Mouse (Mus musculus) stomach, postnatal 0 days (tissue): Measurements from ENCODE around the gene Znrf4. TPM values are rescaled to one million over a fixed set of nuclear protein-coding genes. Genes with fewer than 3 reads are reported as not detected.
A peak's percentile ranks its signal among the peaks of the same experiment; 100 is the strongest.

Experiments
- ATAC-seq: fragments of 200-750 bp; cut with Nextera tagmentation; 2 replicates; pipeline ENCODE4 v1.8.0; 2017; ENCODE audit not compliant: low FRiP score, low TSS enrichment
- DNase-seq: peaks from one replicate; pipeline ENCODE4 v3.0.0-alpha.2; 2016; ENCODE audit warnings: low spot score
- H3K27ac ChIP-seq: fragments of 300-500 bp; sonication (generic); replicated peaks from 2 replicates; pipeline ENCODE4 v1.5.1; 2014; ENCODE audit warnings: mild to moderate bottlenecking, control low read depth
- H3K27me3 ChIP-seq: fragments of 300-500 bp; sonication (generic); 2 replicates; pipeline ENCODE4 v1.6.1; 2014; ENCODE audit warnings: low read length; ENCODE audit not compliant: control insufficient read depth, insufficient read depth
- H3K36me3 ChIP-seq: fragments of 300-500 bp; sonication (generic); 2 replicates; pipeline ENCODE4 v1.6.1; 2014; ENCODE audit warnings: low read length, mixed read lengths; ENCODE audit not compliant: control insufficient read depth, insufficient read depth
- H3K4me1 ChIP-seq: fragments of 300-500 bp; sonication (generic); replicated peaks from 2 replicates; pipeline ENCODE4 v1.6.1; 2014; ENCODE audit warnings: antibody characterized with exemption; ENCODE audit not compliant: control insufficient read depth, insufficient read depth
- H3K4me2 ChIP-seq: fragments of 300-500 bp; sonication (generic); replicated peaks from 2 replicates; pipeline ENCODE4 v1.6.1; 2014; ENCODE audit warnings: low read depth, mild to moderate bottlenecking, control low read depth, moderate library complexity
- H3K4me3 ChIP-seq: fragments of 300-500 bp; sonication (generic); 2 replicates; pipeline ENCODE4 v1.5.1; 2014; ENCODE audit warnings: low read depth, low read length, control low read depth
- H3K9ac ChIP-seq: fragments of 300-500 bp; sonication (generic); 2 replicates; pipeline ENCODE4 v1.6.1; 2014; ENCODE audit warnings: mild to moderate bottlenecking, low read length, control low read depth, mixed read lengths
- H3K9me3 ChIP-seq: fragments of 300-500 bp; sonication (generic); 2 replicates; pipeline ENCODE4 v1.6.1; 2016; ENCODE audit warnings: low read length; ENCODE audit not compliant: control insufficient read depth
- CTCF ChIP-seq: IDR thresholded peaks from 2 replicates; pipeline ENCODE4 v1.5.1; 2016; ENCODE audit warnings: antibody characterized with exemption, low read depth, mild to moderate bottlenecking, moderate library complexity
- EP300 ChIP-seq: optimal IDR thresholded peaks from 2 replicates; pipeline ENCODE3; 2016; ENCODE audit warnings: antibody characterized with exemption
- WGBS: fragments of 180-500 bp; shearing (Covaris S2); extraction: QIAGEN DNeasy Blood & Tissue Kit; methylation state at CpG from one replicate; pipeline ENCODE4 v1.1.7; 2014; 5-methylcytosine and 5-hydroxymethylcytosine counted together
- polyA plus RNA-seq: library from polyadenylated mRNA; unstranded; fragments of >200 nt; fragmentation: Nextera tagmentation; extraction: Ambion mirVana; gene quantifications from 2 replicates; pipeline ENCODE4 v1.2.1, GENCODE M21; 2015

The Znrf4 gene
- polyA plus RNA-seq, 1 experiment from 2014 or later: not detected

GRCm38 (mm10) chr17:56479358-56479757 is 32.9 kb downstream of the Znrf4 start:
- Histone ChIP-seq H3K4me3 (no peak overlapping the region), H3K27ac (no peak overlapping the region), H3K9me3 (no peaks in the 10 kb centered on the region), H3K27me3 (no peaks in the 10 kb centered on the region; the same call in 1 of the 2 replicates), H3K4me1 (peaks cover 5% of the 10 kb centered on the region; the same call in 1 of the 2 replicates), H3K36me3 (no peaks in the 10 kb centered on the region), H3K4me2 (no peak overlapping the region), H3K9ac (no peak overlapping the region)
- ATAC-seq: no peak
- peak; percentile 74 for DNase-seq
- 13% methylated on average over 6 of the region's 6 CpGs for WGBS
- TF ChIP-seq EP300: no peak
- peak; percentile 92 for TF ChIP-seq CTCF

DNA sequence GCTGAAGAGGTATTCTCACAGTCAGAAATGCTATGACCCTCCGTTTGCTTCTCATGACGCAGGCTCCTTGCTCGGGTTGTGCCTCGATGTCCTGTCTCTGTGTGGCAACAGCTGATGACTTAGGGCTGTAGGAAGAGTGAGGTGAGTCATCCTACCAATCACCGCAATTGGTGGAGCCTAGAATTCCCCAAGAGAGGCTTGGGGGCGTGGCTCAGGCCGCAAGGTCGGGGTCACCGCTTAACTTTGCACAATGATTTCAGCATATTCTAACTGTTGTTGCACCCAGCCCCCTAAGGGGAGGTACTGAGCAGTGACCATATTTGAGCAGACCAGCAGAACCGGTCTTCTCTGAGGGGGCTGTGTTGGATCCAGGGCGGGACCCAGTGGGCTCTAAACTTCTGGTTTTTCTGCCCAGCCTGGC is 34.0 kb downstream of the Znrf4 start:
- Histone ChIP-seq H3K4me2 (no peak overlapping the region), H3K36me3 (no peaks in the 10 kb centered on the region), H3K27ac (no peak overlapping the region), H3K27me3 (peaks cover 3% of the 10 kb centered on the region; the same call in 1 of the 2 replicates), H3K9ac (no peak overlapping the region), H3K4me1 (peaks cover 11% of the 10 kb centered on the region), H3K4me3 (no peak overlapping the region), H3K9me3 (no peaks in the 10 kb centered on the region)
- ATAC-seq (peak; percentile 45), DNase-seq (peak; percentile 52)
- WGBS: 41% methylated on average over 11 of the region's 11 CpGs
- no peak for TF ChIP-seq EP300
- TF ChIP-seq CTCF: no peak

- Histone ChIP-seq H3K27ac (no peak overlapping the region), H3K4me1 (peaks cover 12% of the 10 kb centered on the region), H3K9me3 (no peaks in the 10 kb centered on the region), H3K4me2 (no peak overlapping the region), H3K36me3 (no peaks in the 10 kb centered on the region), H3K4me3 (no peak overlapping the region), H3K27me3 (peaks cover 3% of the 10 kb centered on the region; the same call in 1 of the 2 replicates), H3K9ac (no peak overlapping the region)
- no peak for TF ChIP-seq EP300
- no peak for TF ChIP-seq CTCF
- no peak for ATAC-seq
- WGBS: 93% methylated on average over 19 of the region's 19 CpGs
- DNase-seq: no peak
Observed at GRCm38 (mm10) chr17:56477191-56477818, 34.9 kb downstream of the Znrf4 start.

DNA sequence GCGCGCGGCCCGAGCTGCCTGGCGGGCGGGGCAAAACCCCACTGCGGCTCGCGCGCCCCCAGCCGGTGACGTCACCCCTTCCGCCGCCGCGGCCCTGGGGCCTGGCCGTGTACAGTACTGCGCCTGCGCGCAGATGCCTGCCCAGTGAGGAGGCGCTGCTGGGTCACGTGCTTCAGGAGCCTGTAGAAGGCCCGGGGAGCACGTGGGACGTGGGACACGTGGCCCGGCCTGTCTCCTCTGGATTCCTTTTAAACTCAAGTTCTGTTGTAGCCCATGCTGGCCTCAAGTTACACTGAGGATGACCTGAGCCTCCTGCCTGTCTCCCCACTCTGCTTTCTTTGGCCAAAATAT is 35.9 kb downstream of the Znrf4 start, which contains the start of gene Ptprs:
Gene Ptprs (minus strand): TSS at position 82 of the 351 bp plus-strand sequence.
- H3K36me3 ChIP-seq: no peaks in the 10 kb centered on the region
- no peaks in the 10 kb centered on the region for H3K9me3 ChIP-seq
- peaks cover 3% of the 10 kb centered on the region; the same call in 1 of the 2 replicates for H3K27me3 ChIP-seq
- H3K4me1 ChIP-seq: peaks cover 12% of the 10 kb centered on the region
- peak within 1 kb of the TSS; percentile 64 for H3K4me3 ChIP-seq
- peak within 1 kb of the TSS; percentile 53 for H3K27ac ChIP-seq
- WGBS: under 1% methylated on average over 20 of the region's 27 CpGs
- ATAC-seq (peak; percentile 88), DNase-seq (peak; percentile 86)
- peak within 1 kb of the TSS; percentile 94 for H3K4me2 ChIP-seq
- peak within 1 kb of the TSS; percentile 67 for H3K9ac ChIP-seq
- TF ChIP-seq CTCF (peak; percentile 7; the same call in 1 of the 2 replicates), EP300 (peak; percentile 33)

GRCm38 (mm10) chr17:56475584-56476401 is 36.4 kb downstream of the Znrf4 start:
- Histone ChIP-seq H3K27ac (peak overlapping the region; percentile 53), H3K27me3 (peaks cover 3% of the 10 kb centered on the region; the same call in 1 of the 2 replicates), H3K9ac (peak overlapping the region; percentile 67), H3K36me3 (no peaks in the 10 kb centered on the region), H3K9me3 (no peaks in the 10 kb centered on the region), H3K4me2 (peak overlapping the region; percentile 94), H3K4me3 (peak overlapping the region; percentile 64), H3K4me1 (peaks cover 12% of the 10 kb centered on the region)
- 1% methylated on average over 37 of the region's 66 CpGs for WGBS
- TF ChIP-seq CTCF: no peak
- TF ChIP-seq EP300: no peak
- ATAC-seq (peak; percentile 7; the same call in 1 of the 2 replicates), DNase-seq (peak; percentile 27)
